Mouse (Mus musculus): Measurements from ENCODE around the gene Foxb2. TPM values are rescaled to one million over a fixed set of nuclear protein-coding genes. Genes with fewer than 3 reads are reported as not detected.
A peak's percentile ranks its signal among the peaks of the same experiment; 100 is the strongest.
"Not testable (repeated sequence)": the region's sequence is repeated elsewhere in the genome, so short reads cannot be mapped to it uniquely, and the experiment has no call there.

The Foxb2 gene
- polyA plus RNA-seq, 1 experiment from 2014 or later = 2.6 TPM

- WGBS = 2% methylated on average over 28 of the region's 28 CpGs
- Histone ChIP-seq H3K27ac (no peak overlapping the region), H3K9ac (no peak overlapping the region), H3K4me3 (peak overlapping the region; percentile 8; the same call in 1 of the 2 replicates), H3K4me1 (peaks cover 28% of the 10 kb centered on the region), H3K27me3 (peaks cover 89% of the 10 kb centered on the region), H3K4me2 (replicated peaks) (no peak overlapping the region), H3K9me3 (replicated peaks) (no peaks in the 10 kb centered on the region), H3K36me3 (no peaks in the 10 kb centered on the region)
- no peak for ATAC-seq (ENCODE audit: low FRiP score)
Observed at GRCm38 (mm10) chr19:16870501-16871191, 3.0 kb downstream of the Foxb2 start.

GRCm38 (mm10) chr19:16868534-16868933, 5.1 kb downstream of the Foxb2 start:
- H3K9me3 ChIP-seq (replicated peaks) = no peaks in the 10 kb centered on the region
- no peak overlapping the region for H3K4me2 ChIP-seq (replicated peaks)
- WGBS = 36% methylated on average over 5 of the region's 5 CpGs
- H3K36me3 ChIP-seq = no peaks in the 10 kb centered on the region
- H3K4me1 ChIP-seq = peaks cover 16% of the 10 kb centered on the region
- H3K27me3 ChIP-seq = peaks cover 71% of the 10 kb centered on the region
- H3K27ac ChIP-seq = no peak overlapping the region
- ATAC-seq (ENCODE audit: low FRiP score) = no peak
- no peak overlapping the region for H3K4me3 ChIP-seq
- H3K9ac ChIP-seq = no peak overlapping the region

- no peaks in the 10 kb centered on the region for H3K4me1 ChIP-seq
- H3K4me2 ChIP-seq (replicated peaks) = no peak overlapping the region
- H3K27ac ChIP-seq = no peak overlapping the region
- peaks cover 3% of the 10 kb centered on the region for H3K27me3 ChIP-seq
- no peaks in the 10 kb centered on the region for H3K9me3 ChIP-seq (replicated peaks)
- no peak for ATAC-seq (ENCODE audit: low FRiP score)
- 58% methylated on average over 4 of the region's 4 CpGs for WGBS
- no peak overlapping the region for H3K9ac ChIP-seq
- H3K36me3 ChIP-seq = no peaks in the 10 kb centered on the region
- H3K4me3 ChIP-seq = no peak overlapping the region
Observed at GRCm38 (mm10) chr19:16858646-16859045, 15.0 kb downstream of the Foxb2 start.

- no peak overlapping the region for H3K27ac ChIP-seq
- no peak overlapping the region for H3K4me3 ChIP-seq
- H3K27me3 ChIP-seq = no peaks in the 10 kb centered on the region; the same call in 1 of the 2 replicates
- H3K4me2 ChIP-seq (replicated peaks) = no peak overlapping the region
- H3K4me1 ChIP-seq = no peaks in the 10 kb centered on the region
- no peaks in the 10 kb centered on the region for H3K9me3 ChIP-seq (replicated peaks)
- WGBS = 76% methylated on average over 5 of the region's 5 CpGs
- no peaks in the 10 kb centered on the region for H3K36me3 ChIP-seq
- no peak overlapping the region for H3K9ac ChIP-seq
- ATAC-seq (ENCODE audit: low FRiP score) = no peak
Observed at GRCm38 (mm10) chr19:16856752-16857151, 16.9 kb downstream of the Foxb2 start.

GRCm38 (mm10) chr19:16844091-16844490, 29.5 kb downstream of the Foxb2 start:
- H3K9ac ChIP-seq; H3K9me3 ChIP-seq (replicated peaks); H3K27ac ChIP-seq; H3K4me2 ChIP-seq (replicated peaks); H3K27me3 ChIP-seq; H3K4me1 ChIP-seq; H3K4me3 ChIP-seq; H3K36me3 ChIP-seq; ATAC-seq (ENCODE audit: low FRiP score): not testable (repeated sequence)
- WGBS = 91% methylated on average over 2 of the region's 2 CpGs

- Histone ChIP-seq H3K9ac (no peak overlapping the region), H3K4me3 (no peak overlapping the region), H3K4me2 (replicated peaks) (no peak overlapping the region), H3K36me3 (no peaks in the 10 kb centered on the region), H3K4me1 (no peaks in the 10 kb centered on the region), H3K27ac (no peak overlapping the region), H3K27me3 (no peaks in the 10 kb centered on the region), H3K9me3 (replicated peaks) (no peaks in the 10 kb centered on the region)
- ATAC-seq (ENCODE audit: low FRiP score) = no peak
- WGBS = 27% methylated on average over 9 of the region's 9 CpGs
Observed at GRCm38 (mm10) chr19:16841516-16842249, 31.9 kb downstream of the Foxb2 start.

GRCm38 (mm10) chr19:16841001-16841400, 32.6 kb downstream of the Foxb2 start:
- H3K9me3 ChIP-seq (replicated peaks) = no peaks in the 10 kb centered on the region
- H3K4me3 ChIP-seq = no peak overlapping the region
- H3K9ac ChIP-seq = no peak overlapping the region
- no peak for ATAC-seq (ENCODE audit: low FRiP score)
- no peak overlapping the region for H3K27ac ChIP-seq
- no peaks in the 10 kb centered on the region for H3K27me3 ChIP-seq
- WGBS = 79% methylated on average over 8 of the region's 8 CpGs
- no peaks in the 10 kb centered on the region for H3K4me1 ChIP-seq
- H3K36me3 ChIP-seq = no peaks in the 10 kb centered on the region
- no peak overlapping the region for H3K4me2 ChIP-seq (replicated peaks)

- Histone ChIP-seq H3K27ac (no peak overlapping the region), H3K36me3 (no peaks in the 10 kb centered on the region), H3K4me2 (replicated peaks) (no peak overlapping the region), H3K4me1 (no peaks in the 10 kb centered on the region), H3K4me3 (no peak overlapping the region), H3K9me3 (replicated peaks) (no peaks in the 10 kb centered on the region), H3K9ac (no peak overlapping the region), H3K27me3 (no peaks in the 10 kb centered on the region)
- WGBS = 76% methylated on average over 5 of the region's 5 CpGs
- no peak for ATAC-seq (ENCODE audit: low FRiP score)
Observed at GRCm38 (mm10) chr19:16827657-16828056, 45.9 kb downstream of the Foxb2 start.

GRCm38 (mm10) chr19:16825228-16825627, 48.4 kb downstream of the Foxb2 start:
- no peaks in the 10 kb centered on the region for H3K4me1 ChIP-seq
- H3K27me3 ChIP-seq = no peaks in the 10 kb centered on the region
- H3K4me2 ChIP-seq (replicated peaks) = no peak overlapping the region
- no peak for ATAC-seq (ENCODE audit: low FRiP score)
- no peak overlapping the region for H3K9ac ChIP-seq
- H3K36me3 ChIP-seq = no peaks in the 10 kb centered on the region
- WGBS = 45% methylated on average over 5 of the region's 5 CpGs
- no peak overlapping the region for H3K27ac ChIP-seq
- H3K9me3 ChIP-seq (replicated peaks) = no peaks in the 10 kb centered on the region
- H3K4me3 ChIP-seq = no peak overlapping the region

Other genes starting within 250 kb of the Foxb2 start
- 10.6 and 10.7 TPM in 2 replicates for gene Vps13a, start 92.9 kb downstream of the Foxb2 start, polyA plus RNA-seq (2016; fragmentation: Nextera tagmentation; extraction: Ambion mirVana)
- gene Prune2, start 82.3 kb upstream of the Foxb2 start, polyA plus RNA-seq (2016; fragmentation: Nextera tagmentation; extraction: Ambion mirVana) = 3.3 and 3.7 TPM in 2 replicates